Mouse (Mus musculus) left cerebral cortex, adult 2 months (tissue): ENCODE measurements around the gene Abcc5. TPM values are rescaled to one million over a fixed set of nuclear protein-coding genes. Genes with fewer than 3 reads are reported as not detected.
"Not testable (repeated sequence)": the region's sequence is repeated elsewhere in the genome, so short reads cannot be mapped to it uniquely, and the experiment has no call there.

Experiments used
- DNase-seq, 2 experiments: peaks; one replicate each; pipeline ENCODE4 v3.0.0; 2021 to 2022; ENCODE audit warnings: low spot score in 2 of 2, mixed read lengths in 1 of 2; ENCODE audit errors: extremely low spot score in 1 of 2
- H3K27ac ChIP-seq: fragments of 200-600 bp; 2 replicates; pipeline ENCODE4 v1.8.1; 2022
- H3K4me3 ChIP-seq: fragments of 200-600 bp; 2 replicates; pipeline ENCODE4 v1.8.1; 2022
- CTCF ChIP-seq: fragments of 200-600 bp; IDR thresholded peaks from 2 replicates; pipeline ENCODE4 v1.8.1; 2022; ENCODE audit warnings: antibody characterized with exemption, mild to moderate bottlenecking, moderate library complexity
- intact Hi-C: fragments of 180-260 bp; cut with DNase I; formaldehyde crosslinking; loops from one replicate; pipeline ENCODE4 v1.15.1; 2025
- total RNA-seq, 2 experiments: library from RNA; stranded (reverse); gene quantifications; 2 replicates each; pipeline ENCODE4 v1.2.3; 2021

Gene Abcc5
- total RNA-seq, 2 experiments from 2014 or later, result 251 to 270 TPM

DNA sequence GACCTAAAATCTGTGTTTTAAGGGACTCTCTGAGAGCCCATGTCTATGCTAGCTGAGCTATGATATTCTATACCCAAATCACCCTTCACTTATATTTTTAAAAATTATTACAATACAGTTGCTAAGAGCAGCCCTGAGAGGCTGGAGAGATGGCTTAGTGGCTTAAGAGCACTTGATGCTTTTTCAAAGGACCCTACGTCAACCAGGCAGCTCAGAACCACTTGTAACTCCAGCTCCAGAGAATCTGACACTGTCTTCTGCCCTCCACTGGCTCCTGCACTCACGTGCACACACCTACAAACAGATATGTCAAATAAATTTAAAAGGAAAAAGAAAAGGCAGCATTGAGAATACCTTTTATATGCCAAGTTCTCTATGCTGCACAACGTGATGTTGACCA, 34.4 kb downstream of the Abcc5 start:
- intact Hi-C loops, result no loop called here
- TF ChIP-seq CTCF, result no peak
- no peak for DNase-seq
- no peak overlapping the region for H3K27ac ChIP-seq
- H3K4me3 ChIP-seq, result no peak overlapping the region

DNA sequence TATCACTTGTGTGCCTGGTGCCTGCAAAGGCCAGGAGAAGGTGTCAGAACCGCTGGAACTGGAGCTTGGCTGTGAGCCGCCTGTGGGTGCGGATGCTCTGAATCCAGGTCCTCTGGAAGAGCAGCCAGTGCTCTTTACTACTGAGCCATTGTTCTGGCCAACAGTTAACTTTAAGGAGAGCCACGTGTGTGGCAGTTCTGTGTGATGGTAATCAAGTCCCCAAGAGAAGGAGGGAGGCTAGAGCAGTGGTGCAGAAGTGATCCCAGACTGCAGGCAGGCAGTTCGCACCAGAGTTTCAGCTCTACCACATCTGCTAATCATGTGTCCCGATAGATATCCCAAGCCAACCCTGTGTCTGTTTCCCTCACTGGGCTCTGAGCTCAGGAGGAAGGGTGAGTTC, 36.0 kb downstream of the Abcc5 start:
- intact Hi-C loops, result no loop called here
- no peak for TF ChIP-seq CTCF
- no peak for DNase-seq
- Histone ChIP-seq H3K27ac (no peak overlapping the region), H3K4me3 (no peak overlapping the region)

DNA sequence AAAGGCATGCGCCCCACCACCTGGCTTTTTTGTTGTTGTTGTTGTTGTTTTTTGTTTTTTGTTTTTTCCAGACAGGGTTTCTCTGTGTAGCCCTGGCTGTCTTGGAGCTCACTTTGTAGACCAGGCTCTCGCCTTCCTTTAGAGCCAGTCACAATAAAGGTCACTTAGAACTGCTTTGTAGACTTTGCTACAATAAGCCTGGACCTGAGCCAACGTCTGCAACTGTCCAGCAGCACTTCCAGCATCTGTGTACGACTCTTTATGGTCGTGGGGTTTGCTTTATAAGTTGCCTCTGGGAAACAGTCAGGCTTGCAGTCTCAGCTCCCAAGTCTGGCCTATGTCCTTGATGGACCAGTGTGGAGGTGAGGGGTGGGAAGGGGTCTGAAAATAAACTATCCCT, 45.2 kb downstream of the Abcc5 start:
- intact Hi-C loops, result no loop called here
- TF ChIP-seq CTCF, result no peak
- Histone ChIP-seq H3K27ac (no peak overlapping the region), H3K4me3 (no peak overlapping the region)
- no peak for DNase-seq

DNA sequence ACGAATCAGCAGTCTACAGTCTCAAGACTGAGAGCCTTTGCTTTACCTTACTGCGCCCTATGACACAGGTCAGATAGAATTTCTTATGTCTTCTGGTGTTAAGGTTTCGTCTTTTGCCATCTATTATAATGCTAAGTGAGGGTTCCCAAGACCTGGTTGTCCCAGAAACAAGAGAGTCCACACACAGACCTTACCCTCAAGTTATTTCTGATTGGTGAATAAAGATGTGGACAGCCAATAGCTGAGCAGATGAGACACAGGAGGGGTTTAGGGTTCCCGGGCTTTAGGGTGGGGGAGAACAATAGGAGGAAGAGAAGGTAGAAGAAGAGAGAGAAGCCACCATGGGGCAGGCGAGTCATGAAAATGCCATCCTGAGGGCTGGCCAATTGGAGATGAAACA, 50.9 kb downstream of the Abcc5 start:
- intact Hi-C loops, result no loop called here
- no peak overlapping the region for H3K27ac ChIP-seq
- no peak for DNase-seq
- no peak overlapping the region for H3K4me3 ChIP-seq
- TF ChIP-seq CTCF, result no peak

DNA sequence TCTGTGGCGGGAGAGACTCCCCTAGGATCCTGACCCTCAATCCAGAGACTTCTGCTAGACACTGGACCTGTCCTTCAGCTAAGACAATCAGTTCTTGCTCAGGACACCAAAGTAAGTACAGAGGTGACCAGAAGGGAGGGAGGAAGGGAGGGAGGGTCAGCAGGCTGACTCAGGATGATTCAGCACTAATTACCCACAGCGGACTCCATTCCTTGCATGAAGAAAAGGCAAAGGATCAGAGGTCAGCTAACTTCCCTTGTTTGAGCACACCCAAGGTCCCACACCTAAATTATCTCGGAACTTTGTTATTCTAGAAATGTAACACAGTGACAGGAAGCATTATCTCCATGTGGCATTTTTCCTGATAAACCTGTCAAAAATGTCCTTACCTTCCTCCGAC, 54.5 kb downstream of the Abcc5 start:
- TF ChIP-seq CTCF, result no peak
- no peak overlapping the region for H3K27ac ChIP-seq
- intact Hi-C loops, result no loop called here
- no peak overlapping the region for H3K4me3 ChIP-seq
- DNase-seq, result no peak

DNA sequence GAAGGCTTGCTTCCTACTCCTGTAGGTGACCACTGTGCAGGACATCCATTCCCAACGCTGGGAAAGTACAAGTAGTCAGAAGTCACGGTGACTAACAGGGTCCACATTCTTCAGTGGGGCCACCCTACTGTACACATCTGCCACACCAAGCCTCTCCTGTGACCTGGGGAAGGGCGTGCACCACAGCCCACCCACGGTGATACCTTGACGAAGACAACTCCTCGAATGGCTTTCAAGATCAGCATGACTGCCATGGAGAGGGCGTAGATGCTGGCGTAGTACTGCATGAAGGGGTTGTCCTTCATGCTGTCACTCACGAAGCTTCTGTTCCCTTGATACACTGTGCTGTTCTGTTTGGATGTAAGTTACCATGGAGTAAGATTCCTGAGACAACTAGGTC, 58.0 kb downstream of the Abcc5 start:
- no peak for DNase-seq
- no peak overlapping the region for H3K27ac ChIP-seq
- no peak for TF ChIP-seq CTCF
- intact Hi-C loops, result no loop called here
- H3K4me3 ChIP-seq, result no peak overlapping the region

DNA sequence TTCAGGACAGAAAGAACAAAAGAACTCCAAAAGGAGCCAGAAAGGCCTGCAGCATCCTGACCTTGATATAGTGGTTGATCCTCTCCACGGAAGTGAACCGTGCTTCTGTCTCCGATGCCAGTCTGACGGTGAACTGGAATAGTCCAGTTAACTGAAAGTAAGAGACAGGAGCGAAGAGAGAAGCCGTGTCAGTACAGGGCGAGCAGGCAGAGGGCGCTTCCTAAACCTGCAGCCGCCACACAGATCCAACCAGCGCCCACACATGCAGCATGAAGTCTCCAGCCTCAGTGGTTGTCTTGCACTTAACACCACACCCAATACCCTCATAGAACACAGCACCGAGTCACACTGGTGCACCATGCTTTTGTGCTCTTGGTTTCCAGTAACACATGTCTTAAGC, 64.1 kb downstream of the Abcc5 start:
- Histone ChIP-seq H3K27ac (no peak overlapping the region), H3K4me3 (no peak overlapping the region)
- intact Hi-C loops, result no loop called here
- TF ChIP-seq CTCF, result no peak
- DNase-seq, result no peak

DNA sequence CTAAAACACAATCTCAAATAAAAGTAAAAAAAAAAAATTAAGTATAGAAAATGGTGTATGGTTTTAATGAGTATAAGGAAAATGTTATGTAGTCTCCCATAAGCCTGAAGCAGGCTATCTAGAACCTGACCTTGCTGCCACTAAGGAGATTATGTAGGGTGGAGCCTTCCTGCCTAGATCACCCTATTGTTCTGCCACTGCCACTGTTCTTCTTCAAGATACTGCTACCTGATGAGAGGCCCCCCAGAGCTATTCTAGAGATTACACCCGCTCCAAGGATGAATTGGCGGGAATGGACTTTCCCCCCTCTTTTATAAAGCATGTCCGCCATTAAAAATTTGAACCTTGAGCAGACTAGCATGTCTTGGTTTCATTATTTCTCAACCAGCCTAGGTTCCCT, 64.7 kb downstream of the Abcc5 start:
- H3K4me3 ChIP-seq, H3K27ac ChIP-seq, DNase-seq, intact Hi-C loops: not testable (repeated sequence)

DNA sequence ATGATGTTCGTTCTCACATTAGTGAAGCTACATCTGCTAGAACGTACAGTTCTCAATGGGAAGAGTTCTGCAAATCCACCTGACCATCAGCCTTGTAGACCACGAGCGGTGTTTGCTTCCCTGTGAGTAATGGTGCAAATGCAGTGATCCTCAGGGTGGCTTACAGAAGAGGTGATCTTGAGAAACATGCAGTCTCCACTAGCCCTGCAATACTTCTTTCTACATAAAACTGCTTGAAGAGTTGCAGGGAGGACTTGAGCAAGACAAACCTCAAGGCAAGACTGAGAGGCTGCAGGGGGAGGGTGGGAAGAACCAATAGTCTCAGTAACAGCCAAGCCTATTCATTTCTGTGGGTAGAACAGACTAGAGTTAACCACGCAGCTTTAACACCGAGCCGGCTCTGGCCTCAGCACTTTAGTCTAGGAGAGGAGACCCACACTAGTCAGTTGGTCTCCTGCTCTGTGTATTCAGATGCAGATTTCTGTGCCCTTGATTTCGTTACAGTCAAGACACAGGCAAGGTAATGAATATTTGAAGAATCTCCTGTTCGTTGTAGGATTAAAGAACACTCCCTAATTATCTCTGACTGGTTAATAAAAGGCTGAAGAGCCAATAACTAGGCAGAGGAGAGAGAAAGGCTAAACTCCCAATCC, 66.4 kb downstream of the Abcc5 start:
- Histone ChIP-seq H3K27ac (no peak overlapping the region), H3K4me3 (no peak overlapping the region)
- TF ChIP-seq CTCF, result no peak
- DNase-seq, result no peak
- intact Hi-C loops, result no loop called here

DNA sequence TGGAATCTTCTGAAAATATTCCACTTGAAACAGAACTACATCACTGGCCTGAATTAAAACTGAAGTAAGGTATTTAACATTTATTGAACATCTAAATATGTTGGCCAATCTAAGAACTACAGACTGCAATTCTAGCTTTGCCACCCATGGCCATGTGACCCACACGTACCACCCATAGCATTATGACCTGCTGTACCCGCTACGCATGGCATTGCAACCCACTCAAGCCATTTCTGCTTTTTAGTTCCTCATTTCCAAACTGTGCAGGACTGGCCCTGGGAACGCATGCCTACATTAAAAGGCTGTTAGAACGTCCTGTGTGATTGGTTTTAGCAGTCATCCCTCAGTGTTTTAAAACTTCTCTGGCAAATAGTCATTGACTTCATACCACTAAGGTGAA, 68.4 kb downstream of the Abcc5 start:
- Histone ChIP-seq H3K4me3 (no peak overlapping the region), H3K27ac (no peak overlapping the region)
- intact Hi-C loops, result no loop called here
- TF ChIP-seq CTCF, result no peak
- DNase-seq, result no peak

DNA sequence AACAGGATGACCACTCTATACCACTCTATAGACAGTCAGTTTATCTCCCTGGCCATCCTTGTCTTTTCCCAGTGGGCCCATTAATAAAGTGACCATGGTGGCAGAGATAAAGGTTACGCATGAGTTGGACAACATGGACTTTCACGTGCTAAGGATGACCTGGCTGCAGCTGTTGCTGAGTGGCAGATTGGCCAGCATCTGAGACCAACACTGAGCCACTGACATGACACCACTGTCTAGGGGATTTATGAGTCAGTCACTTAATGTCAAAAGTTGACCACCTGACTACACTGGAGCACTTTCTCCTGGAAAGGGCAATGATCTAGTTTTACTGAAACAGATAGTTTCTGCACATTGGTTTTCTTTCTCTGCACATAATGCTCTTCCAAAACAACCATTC, 71.4 kb downstream of the Abcc5 start:
- TF ChIP-seq CTCF, result no peak
- DNase-seq, result no peak
- intact Hi-C loops, result no loop called here
- Histone ChIP-seq H3K27ac (no peak overlapping the region), H3K4me3 (no peak overlapping the region)

DNA sequence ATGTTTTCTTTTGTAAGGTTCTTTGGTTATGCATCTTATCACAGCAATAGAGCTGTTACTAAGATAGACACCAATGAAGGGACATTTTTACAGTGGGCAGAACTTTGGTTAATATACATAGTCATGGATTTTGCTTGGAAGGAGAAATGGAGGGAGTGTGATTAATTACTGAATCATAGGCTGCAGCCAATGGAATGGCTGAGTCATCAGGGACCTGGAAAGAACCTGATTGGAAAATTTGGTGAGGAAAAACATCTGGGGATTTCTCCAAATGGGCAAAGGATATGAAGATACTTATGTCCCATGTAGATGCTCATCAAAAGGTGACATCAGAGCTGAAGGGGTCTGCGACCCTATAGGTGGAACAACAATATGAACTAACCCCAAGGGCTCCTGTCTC, 72.2 kb downstream of the Abcc5 start:
- no peak for TF ChIP-seq CTCF
- no peak for DNase-seq
- no peak overlapping the region for H3K4me3 ChIP-seq
- no peak overlapping the region for H3K27ac ChIP-seq
- intact Hi-C loops, result no loop called here

DNA sequence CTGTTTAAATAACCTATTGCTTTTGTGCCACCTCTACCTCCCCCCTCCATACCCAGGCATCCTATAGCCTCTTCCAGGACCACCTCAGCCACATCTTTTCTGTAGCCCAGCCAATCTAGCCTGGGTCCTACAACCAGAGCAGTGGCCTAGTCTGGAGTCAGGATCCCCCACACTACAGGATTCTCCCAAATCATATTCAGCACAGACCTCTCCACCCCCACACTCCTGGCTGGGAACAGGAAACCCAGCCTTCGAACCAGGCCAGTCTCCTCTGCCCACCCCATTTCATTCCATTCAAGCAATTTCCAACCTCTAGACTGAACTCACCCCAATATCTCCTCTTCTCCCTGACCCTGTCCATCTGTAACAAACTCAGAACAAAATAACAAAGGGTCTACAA, 80.7 kb downstream of the Abcc5 start:
- intact Hi-C loops, result no loop called here

More for the DNA sequence above, 80.7 kb downstream of the Abcc5 start:
- Histone ChIP-seq H3K27ac (no peak overlapping the region; the same call in 1 of the 2 replicates), H3K4me3 (no peak overlapping the region)
- no peak for DNase-seq
- TF ChIP-seq CTCF, result no peak
